Mouse (Mus musculus) mouse trophoblast stem cell (cell line): ENCODE data around the gene 4930524J08Rik.

ENCODE experiments used
- in situ Hi-C, 2 experiments: fragments of 300-500 bp; cut with MseI, MboI; formaldehyde crosslinking; loops; 2 replicates in 1 of 2; 3 replicates in 1 of 2; pipeline ENCODE4 v1.15.1; 2025

4930524J08Rik gene

GRCm38 (mm10) chr5:100005431-100005830 is 26.6 kb downstream of the 4930524J08Rik start:
- in situ Hi-C loops = no loop called here

GRCm38 (mm10) chr5:100005896-100006295 is 27.0 kb downstream of the 4930524J08Rik start:
- in situ Hi-C loops = no loop called here

- in situ Hi-C loops = no loop called here
Observed at GRCm38 (mm10) chr5:100006324-100007039, 27.6 kb downstream of the 4930524J08Rik start.

- in situ Hi-C loops = no loop called here
Observed at GRCm38 (mm10) chr5:100007040-100007375, 28.1 kb downstream of the 4930524J08Rik start.

GRCm38 (mm10) chr5:100008485-100008884 is 29.6 kb downstream of the 4930524J08Rik start:
- in situ Hi-C loops = no loop called here

- in situ Hi-C loops = loop anchor here in 1 of 2 experiments (10.0 kb wide), 1 partner anchor 88 kb away; no protein-coding TSS in a partner anchor
Observed at GRCm38 (mm10) chr5:100012599-100012998, 33.7 kb downstream of the 4930524J08Rik start.

- in situ Hi-C loops = no loop called here
Observed at GRCm38 (mm10) chr5:100020089-100020488, 41.2 kb downstream of the 4930524J08Rik start.

- in situ Hi-C loops = no loop called here
Observed at GRCm38 (mm10) chr5:100024403-100024802, 45.5 kb downstream of the 4930524J08Rik start.

GRCm38 (mm10) chr5:100024868-100025267 is 46.0 kb downstream of the 4930524J08Rik start:
- in situ Hi-C loops = no loop called here
